Comparison of ENCODE assay signal across 27 mouse cellular contexts in genomic region chr17:87291782-87292181, GRCm38 (mm10). TPM values are rescaled to one million over a fixed set of nuclear protein-coding genes. Genes with fewer than 3 reads are reported as not detected.
DNase-seq lines count a peak whose midpoint lies in the region; ATAC-seq and TF ChIP-seq lines count a peak whose summit lies in the region.
"Had no signal": no experiment of that assay in that cellular context is flagged by ENCODE, and none has a peak within 500 bp of the region (broad histone marks: within the 10 kb centered on the region; RNA-seq: fewer than 3 reads in every experiment).

No protein-coding gene starts in this region.

- H3K79me2 ChIP-seq in liver, adult 2 months (ENCODE audit: control insufficient read depth, insufficient read depth, low read length) = peaks cover 23% of the 10 kb centered on the region; the same call in 1 of the 2 replicates

- H3K9ac ChIP-seq in liver, adult 2 months (ENCODE audit: low read depth, low read length) = no peak overlapping the region
- no peak overlapping the region for H3K9ac ChIP-seq in liver, embryonic 12.5 days
- no peak overlapping the region for H3K9ac ChIP-seq in intestine, embryonic 15.5 days
- no peak overlapping the region for H3K9ac ChIP-seq in intestine, embryonic 16.5 days (ENCODE audit: low read depth, low read length)
- H3K9ac ChIP-seq: embryonic facial prominence, embryonic 13.5 days; forebrain, embryonic 13.5 days; heart, embryonic 13.5 days; hindbrain, embryonic 14.5 days had no signal

- WGBS in liver, adult 2 months = 69% methylated on average over 5 of the region's 5 CpGs
- WGBS in liver, embryonic 12.5 days (ENCODE audit: insufficient replicate concordance) = 85% methylated on average over 5 of the region's 5 CpGs
- 85% methylated on average over 5 of the region's 5 CpGs for WGBS in intestine, embryonic 15.5 days
- WGBS in intestine, embryonic 16.5 days = 88% methylated on average over 5 of the region's 5 CpGs

- no peaks in the 10 kb centered on the region for H3K27me3 ChIP-seq in liver, adult 2 months (ENCODE audit: control insufficient read depth, insufficient read depth, low read length)
- H3K27me3 ChIP-seq in liver, embryonic 12.5 days (replicated peaks) = 0 out of 2 replicates have a peak, but pooled peaks cover 3% of the 10 kb centered on the region
- no peaks in the 10 kb centered on the region for H3K27me3 ChIP-seq in intestine, embryonic 15.5 days (replicated peaks)
- no peaks in the 10 kb centered on the region for H3K27me3 ChIP-seq in intestine, embryonic 16.5 days (replicated peaks; ENCODE audit: control insufficient read depth, insufficient read depth, low read length)

- H3K4me2 ChIP-seq in liver, embryonic 12.5 days = no peak overlapping the region
- H3K4me2 ChIP-seq in intestine, embryonic 15.5 days (replicated peaks) = no peak overlapping the region
- no peak overlapping the region for H3K4me2 ChIP-seq in intestine, embryonic 16.5 days (ENCODE audit: low read depth, low read length)
- H3K4me2 ChIP-seq: embryonic facial prominence, embryonic 13.5 days; forebrain, embryonic 13.5 days; heart, embryonic 13.5 days; hindbrain, embryonic 14.5 days had no signal

- no peak for TF ChIP-seq CTCF in liver, adult 2 months (IDR thresholded peaks at IDR 0.05; ENCODE audit: low read depth, low read length)

- TF ChIP-seq POLR2A in liver, adult 2 months (IDR thresholded peaks at IDR 0.05; ENCODE audit: extremely low read depth, insufficient read depth, low read length) = no peak

- peak overlapping the region; percentile 89 for H3K27ac ChIP-seq in liver, adult 2 months (replicated peaks; ENCODE audit: insufficient read depth, low read depth, low read length)
- no peak overlapping the region for H3K27ac ChIP-seq in liver, embryonic 12.5 days
- peak overlapping the region; percentile 57 for H3K27ac ChIP-seq in intestine, embryonic 15.5 days
- H3K27ac ChIP-seq in intestine, embryonic 16.5 days (ENCODE audit: low read length) = peak overlapping the region; percentile 86
- H3K27ac ChIP-seq: embryonic facial prominence, embryonic 10.5 days; embryonic facial prominence, embryonic 13.5 days; forebrain, embryonic 13.5 days; heart, adult 2 months; heart, embryonic 10.5 days; heart, embryonic 13.5 days; hindbrain, embryonic 14.5 days had no signal

- ATAC-seq in liver, embryonic 12.5 days = no peak
- ATAC-seq in intestine, embryonic 15.5 days = no peak
- ATAC-seq in intestine, embryonic 16.5 days = no peak
- ATAC-seq: CD4-positive, CD25-positive, alpha-beta regulatory T cell, adult 4 months; forebrain, embryonic 13.5 days; forebrain, embryonic 16.5 days had no signal

- peaks cover 6% of the 10 kb centered on the region; the same call in 1 of the 2 replicates for H3K36me3 ChIP-seq in liver, adult 2 months (ENCODE audit: control insufficient read depth, insufficient read depth, low read length)
- H3K36me3 ChIP-seq in liver, embryonic 12.5 days = peaks cover 55% of the 10 kb centered on the region
- 0 out of 2 replicates have a peak, but pooled peaks cover 4% of the 10 kb centered on the region for H3K36me3 ChIP-seq in intestine, embryonic 15.5 days
- peaks cover 21% of the 10 kb centered on the region; the same call in 1 of the 2 replicates for H3K36me3 ChIP-seq in intestine, embryonic 16.5 days (ENCODE audit: control insufficient read depth, insufficient read depth, low read length)
- H3K36me3 ChIP-seq: embryonic facial prominence, embryonic 10.5 days; heart, embryonic 10.5 days; heart, embryonic 13.5 days had no signal

- H3K4me3 ChIP-seq in liver, adult 2 months (ENCODE audit: insufficient read depth, low read depth, low read length) = no peak overlapping the region
- H3K4me3 ChIP-seq in liver, embryonic 12.5 days = no peak overlapping the region
- H3K4me3 ChIP-seq in intestine, embryonic 15.5 days (replicated peaks) = no peak overlapping the region
- H3K4me3 ChIP-seq in intestine, embryonic 16.5 days (ENCODE audit: low read length) = no peak overlapping the region
- H3K4me3 ChIP-seq: embryonic facial prominence, embryonic 10.5 days; embryonic facial prominence, embryonic 13.5 days; erythroblast, embryonic 14.5 days; forebrain, embryonic 13.5 days; heart, adult 2 months; heart, embryonic 10.5 days; heart, embryonic 13.5 days had no signal

- peaks cover 70% of the 10 kb centered on the region for H3K4me1 ChIP-seq in liver, adult 2 months (ENCODE audit: control insufficient read depth, insufficient read depth, low read length)
- peaks cover 29% of the 10 kb centered on the region for H3K4me1 ChIP-seq in liver, embryonic 12.5 days
- peaks cover 5% of the 10 kb centered on the region; the same call in 1 of the 2 replicates for H3K4me1 ChIP-seq in intestine, embryonic 15.5 days (replicated peaks)
- H3K4me1 ChIP-seq in intestine, embryonic 16.5 days (ENCODE audit: control insufficient read depth, insufficient read depth, low read length) = peaks cover 17% of the 10 kb centered on the region; the same call in 1 of the 2 replicates

- H3K9me3 ChIP-seq in liver, embryonic 12.5 days (replicated peaks) = no peaks in the 10 kb centered on the region
- H3K9me3 ChIP-seq in intestine, embryonic 15.5 days = no peaks in the 10 kb centered on the region
- no peaks in the 10 kb centered on the region; the same call in 1 of the 2 replicates for H3K9me3 ChIP-seq in intestine, embryonic 16.5 days (ENCODE audit: control insufficient read depth, low read length)
- H3K9me3 ChIP-seq: embryonic facial prominence, embryonic 10.5 days; embryonic facial prominence, embryonic 13.5 days; forebrain, embryonic 13.5 days; heart, embryonic 10.5 days; heart, embryonic 13.5 days had no signal

- peak; percentile 66 for DNase-seq in liver, adult 2 months (ENCODE audit: extremely low read depth, low read depth, low spot score)
- DNase-seq in adrenal gland, adult 2 months = no peak
- DNase-seq in left cerebral cortex, adult 8-10 months (ENCODE audit: low spot score in 2 of 2) = no peak
- DNase-seq: adrenal gland, adult 8-10 months; adrenal gland, postnatal 25 days; cerebellum, adult 11-12 months; cerebellum, adult 8-10 months; cerebellum, postnatal 10 days; cerebellum, postnatal 36 days; embryo, embryonic 11 days; gastrocnemius, postnatal 10 days; gastrocnemius, postnatal 36 days; heart, adult 2 months; heart, postnatal 14 days; heart, postnatal 4 days had no signal

RNA-seq across cellular contexts. Expression of gene Ttc7, which starts 9.1 kb away (rescaled TPM):
- total RNA-seq in liver, adult 2 months (2014; rRNA removed) = 19.0 and 22.4 TPM in 2 replicates
- 36.5 and 37.8 TPM in 2 replicates for polyA plus RNA-seq in liver, adult 2 months (2012; rRNA removed)
- 15.3 and 17.0 TPM in 2 replicates for polyA plus RNA-seq in liver, embryonic 12.5 days (2016; fragmentation: Nextera tagmentation; extraction: Ambion mirVana)
- polyA plus RNA-seq in intestine, embryonic 15.5 days (2015; fragmentation: Nextera tagmentation; extraction: Ambion mirVana) = 22.0 and 24.7 TPM in 2 replicates
- polyA plus RNA-seq in intestine, embryonic 16.5 days (2015; fragmentation: Nextera tagmentation; extraction: Ambion mirVana) = 21.7 and 27.1 TPM in 2 replicates
- 10 to 100 TPM; 12.0 to 15.1 TPM for total RNA-seq in adrenal gland, adult 2 months (2021)
- 30.6 and 34.0 TPM in 2 replicates for polyA plus RNA-seq in adrenal gland, adult 2 months (2012; rRNA removed)
- 10 to 100 TPM; 12.8 to 14.8 (median 13.1) TPM for total RNA-seq in left cerebral cortex, adult 8-10 months (2022)

RNA-seq across cellular contexts. Expression of gene Mcfd2, which starts 26.0 kb away (rescaled TPM):
- 223 and 231 TPM in 2 replicates for total RNA-seq in liver, adult 2 months (2014; rRNA removed)
- 263 and 314 TPM in 2 replicates for polyA plus RNA-seq in liver, adult 2 months (2012; rRNA removed)
- 47.5 and 51.3 TPM in 2 replicates for polyA plus RNA-seq in liver, embryonic 12.5 days (2016; fragmentation: Nextera tagmentation; extraction: Ambion mirVana)
- 117 and 139 TPM in 2 replicates for polyA plus RNA-seq in intestine, embryonic 15.5 days (2015; fragmentation: Nextera tagmentation; extraction: Ambion mirVana)
- polyA plus RNA-seq in intestine, embryonic 16.5 days (2015; fragmentation: Nextera tagmentation; extraction: Ambion mirVana) = 150 and 184 TPM in 2 replicates
- 100 to 1,000 TPM; 232 to 255 TPM for total RNA-seq in adrenal gland, adult 2 months (2021)
- 178 and 211 TPM in 2 replicates for polyA plus RNA-seq in adrenal gland, adult 2 months (2012; rRNA removed)
- total RNA-seq in left cerebral cortex, adult 8-10 months (2022) = 10 to 100 TPM; 55.7 to 68.0 (median 63.1) TPM
